Mouse (Mus musculus): ENCODE results near the gene Ncmap.
"Not testable (repeated sequence)": the region's sequence is repeated elsewhere in the genome, so short reads cannot be mapped to it uniquely, and the experiment has no call there.

The Ncmap gene

DNA sequence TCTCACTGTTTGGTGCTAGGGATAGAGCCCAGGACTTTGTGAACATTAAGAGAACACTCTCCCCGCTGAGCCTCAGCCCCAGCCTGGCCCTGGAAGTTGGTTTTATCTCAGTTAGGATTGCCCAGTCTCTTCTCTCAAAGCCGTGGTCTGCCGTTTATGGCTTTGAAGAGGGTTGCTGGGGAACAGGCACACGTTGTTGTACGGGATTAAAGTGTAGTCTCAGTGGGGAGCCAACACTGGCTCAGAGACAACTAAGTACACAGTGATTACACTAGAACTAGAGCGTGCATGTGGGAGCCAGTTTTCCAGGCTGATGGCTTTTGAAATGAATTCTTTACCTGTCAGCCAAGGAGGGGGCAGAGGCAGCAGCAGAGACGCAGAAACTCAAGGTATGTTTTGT, 3.9 kb upstream of the Ncmap start:
- no peak for DNase-seq (ENCODE audit: low spot score in 2 of 2)

DNA sequence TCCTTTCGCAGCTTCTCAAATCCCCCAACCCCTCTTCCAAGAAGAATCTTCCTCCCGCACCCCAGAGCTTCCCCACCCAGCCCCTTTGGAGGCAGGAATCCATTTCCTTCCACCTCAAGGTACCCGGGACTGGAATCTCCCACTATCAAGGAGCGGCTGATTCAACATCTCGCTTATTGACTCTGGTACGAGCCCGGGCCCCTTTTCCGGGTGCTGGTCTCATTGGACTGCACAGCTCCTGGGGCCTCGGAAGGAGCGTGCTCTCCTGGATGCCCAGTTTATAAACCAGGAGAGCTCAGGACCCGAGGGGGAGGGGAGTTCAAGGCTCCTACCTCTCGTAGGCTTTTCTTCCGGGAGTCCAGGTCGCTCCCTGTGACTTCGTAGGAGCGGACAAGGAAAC, 476 bp downstream of the Ncmap start:
- DNase-seq (ENCODE audit: low spot score in 2 of 2) = no peak

DNA sequence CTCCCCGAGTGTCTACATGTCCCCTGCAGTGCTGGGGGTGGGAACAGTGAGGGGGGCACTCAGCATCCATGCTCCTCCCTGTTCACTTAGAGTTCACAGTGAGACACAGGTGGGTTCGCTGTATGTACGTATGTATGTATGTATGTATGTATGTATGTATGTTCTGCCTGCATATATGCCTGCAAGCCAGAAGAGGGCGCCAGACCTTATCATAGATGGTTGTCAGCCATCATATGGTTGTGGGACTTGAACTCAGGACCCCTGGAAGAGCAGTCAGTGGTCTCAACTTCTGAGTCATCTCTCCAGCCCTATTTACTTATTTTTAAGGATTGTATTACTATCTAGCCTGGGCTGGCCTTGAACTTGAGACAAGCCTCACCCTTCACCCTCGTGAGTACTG, 1.7 kb downstream of the Ncmap start:
- no peak for DNase-seq (ENCODE audit: low spot score in 2 of 2)

DNA sequence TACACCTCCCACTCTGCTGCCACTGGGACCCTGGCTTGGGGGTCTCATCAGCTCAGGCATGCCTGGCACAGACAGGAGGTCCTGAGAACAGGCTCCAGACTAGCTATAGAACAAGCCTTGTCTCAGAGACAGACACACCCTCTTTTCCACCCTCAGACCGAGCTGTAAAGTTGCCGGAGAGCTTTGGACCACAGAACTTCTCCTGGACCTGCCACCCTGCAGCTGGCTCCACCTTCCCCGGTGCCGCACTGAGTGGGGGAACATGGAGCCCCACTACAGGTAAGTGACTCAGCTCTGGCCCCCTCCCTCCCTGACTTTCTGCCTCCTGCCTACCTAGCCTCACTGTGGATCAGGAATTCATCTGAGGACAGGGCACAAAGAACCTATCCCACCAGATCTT, 2.7 kb downstream of the Ncmap start:
- no peak for DNase-seq (ENCODE audit: low spot score in 2 of 2)

DNA sequence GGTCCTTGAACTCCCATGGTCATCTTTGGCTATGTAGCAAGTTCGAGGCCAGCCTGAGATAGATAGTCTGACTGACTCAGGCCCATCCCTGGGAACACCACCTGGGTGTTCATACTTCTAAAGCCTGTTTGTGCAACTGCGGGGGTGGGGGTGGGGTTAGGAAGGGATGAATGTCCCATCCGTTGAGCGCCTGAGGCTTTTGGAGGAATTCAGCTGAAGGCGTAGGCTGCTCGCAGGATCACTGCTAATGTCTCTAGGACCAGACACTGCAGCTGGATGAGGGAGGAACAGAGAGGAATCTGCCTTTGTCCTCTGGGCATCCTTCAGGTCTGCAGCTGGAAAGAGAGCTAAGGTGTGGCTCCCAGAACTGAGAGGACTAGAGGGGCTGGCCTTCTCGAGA, 3.4 kb downstream of the Ncmap start:
- DNase-seq (ENCODE audit: low spot score in 2 of 2) = no peak

DNA sequence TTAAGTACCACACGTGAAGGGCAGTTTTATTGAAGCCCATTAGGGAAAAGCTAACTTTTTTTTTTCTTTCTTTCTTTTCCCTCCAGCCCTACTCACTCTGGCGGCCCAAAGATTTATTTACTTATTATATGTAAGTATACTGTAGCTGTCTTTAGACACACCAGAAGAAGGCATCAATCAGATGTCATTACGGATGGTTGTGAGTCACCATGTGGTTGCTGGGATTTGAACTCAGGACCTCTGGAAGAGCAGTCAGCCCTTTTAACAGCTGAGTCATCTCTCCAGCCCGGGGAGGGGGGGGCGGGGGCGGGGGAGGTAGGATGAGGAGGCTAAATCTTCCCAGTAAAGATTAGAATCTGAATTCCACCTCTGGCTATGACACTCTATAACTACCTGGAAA, 4.6 kb downstream of the Ncmap start:
- DNase-seq (ENCODE audit: low spot score in 2 of 2) = no peak

DNA sequence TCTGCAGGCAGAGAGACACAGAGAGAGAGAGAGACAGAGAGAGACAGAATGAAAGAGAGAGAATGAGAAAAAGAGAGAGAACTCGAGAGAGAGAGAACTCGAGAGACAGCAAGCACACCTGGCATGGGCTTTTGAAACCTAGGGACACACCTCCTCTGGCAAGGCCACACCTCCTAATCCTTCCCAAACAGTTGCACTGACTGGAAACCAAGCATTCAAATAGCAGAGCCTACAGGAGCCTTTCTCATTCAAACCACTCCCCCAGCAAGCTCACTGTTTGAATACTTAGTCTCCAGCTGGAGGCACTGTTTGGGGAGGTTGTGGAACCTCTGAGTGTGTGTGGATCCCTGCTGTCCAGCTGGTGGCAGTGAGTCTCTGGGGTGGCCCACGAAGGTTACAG, 5.2 kb downstream of the Ncmap start:
- no peak for DNase-seq (ENCODE audit: low spot score in 2 of 2)

DNA sequence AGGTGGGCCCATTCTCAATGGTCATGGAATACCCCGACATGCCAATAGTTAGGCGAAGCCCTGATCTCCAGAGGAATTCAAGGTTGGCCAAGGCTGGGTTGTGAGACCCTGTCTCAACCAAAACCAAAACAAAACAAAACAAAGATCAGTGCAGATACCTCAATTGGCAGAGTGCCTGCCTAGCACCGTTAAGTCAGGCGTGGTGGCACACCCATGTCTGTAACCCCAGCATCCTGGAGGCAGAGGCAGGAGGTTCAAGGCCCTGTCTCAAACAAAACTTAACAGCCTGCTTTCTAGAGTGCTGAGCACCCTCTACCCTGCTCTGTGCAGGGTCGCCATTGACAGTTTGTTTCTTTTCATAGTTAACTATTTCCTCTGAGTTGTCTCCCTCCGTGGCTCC, 7.0 kb downstream of the Ncmap start:
- DNase-seq (ENCODE audit: low spot score in 2 of 2) = no peak

DNA sequence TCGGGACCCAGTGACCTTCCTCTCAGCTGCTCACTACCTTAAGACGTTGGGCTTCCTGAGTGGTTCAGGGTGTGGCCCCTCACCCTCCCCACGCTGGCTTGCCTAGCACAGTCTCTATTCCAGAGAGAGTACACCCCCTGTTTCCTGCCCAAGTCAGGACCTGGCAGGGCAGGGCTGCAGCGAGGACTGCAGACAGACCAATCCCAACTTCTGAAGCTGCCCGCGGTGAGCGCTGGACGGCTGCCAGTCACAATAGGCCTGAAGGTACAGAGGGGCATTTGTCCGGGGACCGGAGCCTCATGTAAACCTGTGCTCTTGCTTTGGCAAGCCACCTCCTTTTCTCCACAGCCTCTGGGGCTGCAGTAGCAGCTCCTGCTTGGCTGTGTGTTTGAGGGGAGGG, 12.4 kb downstream of the Ncmap start:
- no peak for DNase-seq (ENCODE audit: low spot score in 2 of 2)

DNA sequence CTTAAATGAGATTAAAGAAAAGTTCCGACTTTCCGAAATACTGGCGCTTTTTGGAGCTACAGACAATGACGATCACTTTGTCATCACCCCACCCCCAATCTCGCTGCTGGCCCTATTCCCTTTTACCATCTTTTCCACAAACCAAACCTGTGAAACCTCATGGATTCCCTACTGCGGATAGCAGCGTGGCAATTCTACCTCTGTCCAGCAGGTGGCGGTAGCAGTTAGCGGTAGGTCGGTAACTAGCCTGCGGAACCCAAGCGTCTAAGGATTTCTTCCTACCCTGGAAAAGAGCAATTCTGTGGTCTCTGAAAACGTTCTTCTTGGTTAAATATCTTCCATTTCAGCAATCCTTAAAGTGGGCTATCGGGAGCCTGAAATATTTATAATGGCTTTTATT, 15.7 kb downstream of the Ncmap start:
- DNase-seq (ENCODE audit: low spot score in 2 of 2) = peak; percentile 71 to 76

DNA sequence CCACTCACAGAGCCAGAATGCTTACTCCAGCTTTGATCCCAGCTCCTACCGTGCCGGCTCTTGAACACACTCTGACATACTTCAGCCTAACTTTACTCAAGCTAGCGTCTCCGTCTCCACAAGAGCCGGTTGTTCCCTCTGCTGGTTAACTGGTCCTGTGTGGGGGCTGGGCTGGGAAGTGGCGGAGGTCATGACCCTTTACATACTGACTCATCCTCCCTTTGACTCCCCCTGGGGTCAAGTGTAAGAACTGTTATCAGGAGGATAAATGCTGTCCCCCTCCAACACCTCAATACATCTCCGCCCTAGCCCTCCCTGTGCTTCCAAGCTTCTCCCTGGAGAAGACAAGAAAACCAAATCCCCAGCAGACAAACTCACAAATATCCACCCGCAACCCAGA, 16.7 kb downstream of the Ncmap start:
- DNase-seq (ENCODE audit: low spot score in 2 of 2) = no peak

DNA sequence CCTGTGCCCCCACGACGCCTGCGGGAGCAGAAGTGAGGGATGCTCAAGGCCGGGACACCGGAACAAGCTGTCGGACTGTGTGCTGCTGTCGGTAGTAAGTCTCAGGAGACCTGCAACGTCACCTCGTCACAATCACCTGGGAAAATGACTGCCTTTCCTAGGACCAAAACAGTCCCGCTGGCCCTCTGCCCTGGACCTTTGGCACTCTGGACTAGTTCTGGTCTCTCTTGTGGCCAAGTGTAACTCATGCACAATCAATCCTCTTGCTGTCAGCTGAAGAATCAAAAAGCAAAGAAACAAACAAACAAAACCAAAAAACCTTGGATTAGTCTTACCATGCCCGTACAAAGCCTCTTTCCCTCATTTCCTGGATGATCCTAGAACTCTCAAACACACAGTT, 20.8 kb downstream of the Ncmap start:
- no peak for DNase-seq (ENCODE audit: low spot score in 2 of 2)

DNA sequence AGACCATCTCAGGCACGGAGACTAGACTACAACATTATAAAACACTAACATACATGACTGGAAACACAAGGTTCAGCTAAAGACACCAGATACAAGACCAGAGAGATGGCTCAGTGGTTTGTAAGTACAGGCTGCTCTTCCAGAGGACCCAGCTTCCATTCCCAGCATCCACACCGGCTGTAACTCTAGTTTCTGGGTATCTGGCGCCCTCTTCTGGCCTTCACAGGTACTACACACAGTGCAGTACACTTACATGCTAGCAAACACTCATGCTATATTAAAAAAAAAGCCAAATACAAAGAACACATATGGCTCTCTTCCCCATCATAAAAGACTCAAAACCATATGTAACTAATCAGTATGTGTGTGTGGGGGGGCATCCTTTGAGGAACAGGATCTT, 22.6 kb downstream of the Ncmap start:
- no peak for DNase-seq (ENCODE audit: low spot score in 2 of 2)

DNA sequence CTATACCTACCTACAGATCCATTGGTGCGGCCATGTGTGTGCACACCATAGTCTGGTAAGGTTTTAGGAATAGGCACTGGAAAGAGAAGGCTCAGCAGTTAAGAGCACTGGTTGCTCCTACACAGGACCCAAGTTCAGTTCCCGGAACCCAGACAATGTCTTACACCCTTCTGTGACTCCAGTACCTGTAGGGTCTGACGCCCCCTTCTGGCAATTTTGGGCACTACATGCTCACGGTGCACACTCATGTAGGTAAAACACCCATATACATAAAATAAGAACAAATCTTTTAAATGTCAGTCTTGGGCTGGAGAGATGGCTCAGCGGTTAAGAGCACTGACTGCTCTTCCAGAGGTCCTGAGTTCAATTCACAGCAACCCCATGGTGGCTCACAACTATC, 24.7 kb downstream of the Ncmap start:
- DNase-seq (ENCODE audit: low spot score in 2 of 2) = no peak

DNA sequence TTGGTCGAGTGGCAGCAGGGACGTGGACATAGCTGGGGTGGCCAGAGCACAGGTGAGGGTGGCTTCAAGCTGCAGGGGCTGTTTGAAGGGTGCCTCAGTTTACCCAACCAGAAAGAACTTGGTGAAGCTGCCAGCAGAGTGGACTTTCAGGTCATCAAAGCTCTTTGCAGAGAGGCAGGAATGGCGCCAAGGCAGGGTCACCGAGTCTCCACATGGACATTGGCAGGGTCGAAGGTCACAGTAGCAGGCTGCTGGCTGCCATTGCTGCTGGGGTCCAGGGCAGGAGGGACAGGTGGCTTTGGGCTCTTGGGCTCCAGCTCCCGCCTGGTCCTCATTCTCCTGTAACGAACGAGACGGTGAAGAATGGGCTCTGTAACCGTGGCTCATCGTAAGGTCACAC, 27.7 kb downstream of the Ncmap start:
- DNase-seq (ENCODE audit: low spot score in 2 of 2) = no peak

DNA sequence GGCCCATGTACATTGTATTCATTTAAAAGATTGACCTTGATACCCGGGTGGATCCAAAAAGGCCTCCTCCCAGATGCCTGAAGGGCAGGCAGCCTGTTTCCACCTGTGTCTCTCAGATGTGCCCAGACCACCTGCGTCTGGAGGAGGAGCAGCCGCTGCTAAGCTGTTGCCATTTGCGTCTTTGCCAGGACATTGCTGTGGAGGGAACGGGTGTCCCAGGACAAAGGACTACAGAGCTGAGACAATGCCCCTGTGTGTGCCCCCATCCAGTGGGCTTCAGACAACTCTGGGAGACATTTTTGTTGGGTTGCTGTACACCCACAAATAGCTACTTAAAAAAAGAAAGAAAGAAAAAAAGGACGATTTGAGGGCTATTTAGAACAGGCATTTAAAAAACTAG, 35.2 kb downstream of the Ncmap start:
- DNase-seq (ENCODE audit: low spot score in 2 of 2) = no peak

DNA sequence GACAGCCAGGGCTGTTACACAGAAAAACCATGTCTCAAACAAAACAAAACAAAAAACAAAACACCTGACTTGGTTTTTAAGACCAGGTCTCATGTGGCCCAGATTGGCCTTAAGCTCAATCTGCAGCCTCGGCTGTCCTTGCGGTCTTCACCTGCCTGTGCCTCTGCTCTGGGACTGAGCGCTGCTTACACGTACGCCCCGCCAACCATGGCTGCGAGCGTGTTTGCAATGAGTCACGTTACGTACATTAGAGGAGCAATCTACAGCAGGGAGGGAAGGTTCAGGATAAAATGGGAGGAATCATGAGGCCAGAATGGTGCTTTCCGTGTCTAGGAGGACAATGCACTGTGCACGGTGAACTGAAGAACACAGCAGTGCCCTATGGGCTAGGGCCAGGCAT, 36.3 kb downstream of the Ncmap start:
- no peak for DNase-seq (ENCODE audit: low spot score in 2 of 2)

DNA sequence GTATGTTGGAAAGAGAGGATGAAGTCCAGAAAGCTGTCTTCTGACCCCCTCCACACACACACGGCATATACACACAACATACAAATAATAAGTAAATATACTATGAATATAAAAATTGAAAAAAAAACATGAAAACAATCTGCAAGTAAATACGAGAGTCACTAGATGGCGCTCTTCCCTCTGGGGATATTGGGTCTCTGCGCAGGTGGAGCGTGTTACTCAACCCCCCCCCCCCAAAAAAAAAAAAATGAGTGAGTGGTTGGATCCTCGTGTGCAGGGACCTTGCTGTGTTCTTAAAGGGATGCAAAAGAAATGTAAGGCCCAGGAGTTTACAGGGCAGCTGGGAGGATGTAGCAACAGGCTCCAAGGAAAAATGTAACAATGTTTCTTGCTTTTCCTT, 39.3 kb downstream of the Ncmap start:
- DNase-seq (ENCODE audit: low spot score in 2 of 2) = peak in 1 of 2 experiments; percentile 13

DNA sequence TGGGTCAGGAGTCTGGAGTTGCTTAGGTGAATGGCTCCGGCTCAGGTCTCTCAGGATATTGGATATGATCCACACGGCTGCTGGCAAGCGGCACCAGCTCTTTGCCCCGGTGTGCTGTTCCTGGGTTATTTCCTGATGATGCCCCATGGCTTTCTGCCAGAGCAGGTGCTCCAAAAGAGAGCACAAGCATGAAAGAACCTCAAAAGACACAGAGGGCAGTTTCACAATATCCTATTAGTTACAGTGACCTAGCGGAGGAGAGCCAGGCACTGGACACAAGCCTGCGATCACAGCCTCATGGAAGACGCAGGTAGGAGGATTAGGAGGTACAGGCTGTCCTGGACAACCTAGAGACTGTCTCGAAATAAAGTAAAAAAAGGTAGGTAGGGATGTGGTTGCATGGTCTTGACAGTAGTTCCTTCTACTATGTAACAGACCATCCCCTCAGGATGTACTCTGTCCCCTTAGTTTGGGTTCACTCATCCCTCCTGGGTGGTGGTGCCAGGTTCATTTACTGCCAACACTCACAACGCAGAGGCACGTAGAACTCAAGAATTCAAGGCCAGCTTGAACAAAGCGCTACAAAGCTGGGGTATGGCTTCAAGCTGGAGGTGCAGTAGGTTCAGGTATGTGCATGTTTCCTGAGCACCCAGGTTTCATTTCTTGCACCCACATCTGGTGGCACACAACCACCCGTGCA, 40.7 kb downstream of the Ncmap start:
- DNase-seq (ENCODE audit: low spot score in 2 of 2) = no peak

DNA sequence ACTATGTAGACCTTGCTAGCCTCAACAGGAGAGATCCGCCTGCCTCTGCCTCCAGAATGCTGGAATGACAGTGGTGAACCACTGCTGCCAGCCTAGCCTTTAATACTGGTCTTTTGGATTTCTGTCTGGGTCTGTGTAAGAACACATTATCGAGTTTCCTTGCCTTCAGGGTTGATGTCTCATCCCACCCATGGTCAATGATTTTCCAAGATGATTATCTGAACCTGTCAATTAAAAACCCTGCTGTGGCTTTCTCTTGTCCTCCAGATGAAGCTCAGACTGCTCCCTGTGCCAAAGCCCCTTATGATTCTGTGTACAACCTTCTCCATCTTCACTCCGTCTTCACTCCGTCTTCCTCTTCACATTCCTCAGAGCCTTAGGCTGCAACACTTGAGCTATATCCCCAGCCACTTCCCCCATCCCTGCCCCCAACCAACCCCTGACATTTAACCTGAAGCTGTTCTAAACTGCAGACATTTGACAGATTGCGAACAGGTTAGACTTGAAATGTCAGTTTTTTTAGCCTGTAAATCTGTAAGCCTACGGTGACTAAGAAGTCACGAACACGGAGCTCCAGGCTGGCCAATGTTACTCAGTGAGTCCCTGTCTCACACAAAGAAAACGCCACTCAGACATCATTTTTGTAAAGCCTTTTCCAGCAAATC, 42.0 kb downstream of the Ncmap start:
- no peak for DNase-seq (ENCODE audit: low spot score in 2 of 2)

DNA sequence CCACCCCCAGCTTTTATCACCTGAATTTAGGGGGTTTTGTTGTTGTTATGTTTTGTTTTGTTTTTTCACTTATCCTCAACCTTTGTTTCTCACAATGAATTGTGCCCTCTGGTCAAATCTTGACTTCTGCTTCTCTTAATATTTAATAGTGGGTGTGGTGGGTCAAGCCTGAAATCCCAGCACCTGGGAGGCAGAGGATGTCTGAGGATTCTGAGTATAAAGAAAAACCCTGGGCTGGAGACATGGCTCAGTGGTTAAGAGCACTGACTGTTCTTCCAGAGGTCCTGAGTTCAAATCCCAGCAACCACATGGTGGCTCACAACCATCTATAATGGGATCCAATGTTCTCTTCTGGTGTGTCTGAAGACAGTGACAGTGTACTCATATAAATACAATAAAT, 43.3 kb downstream of the Ncmap start:
- DNase-seq (ENCODE audit: low spot score in 2 of 2) = not testable (repeated sequence)

DNA sequence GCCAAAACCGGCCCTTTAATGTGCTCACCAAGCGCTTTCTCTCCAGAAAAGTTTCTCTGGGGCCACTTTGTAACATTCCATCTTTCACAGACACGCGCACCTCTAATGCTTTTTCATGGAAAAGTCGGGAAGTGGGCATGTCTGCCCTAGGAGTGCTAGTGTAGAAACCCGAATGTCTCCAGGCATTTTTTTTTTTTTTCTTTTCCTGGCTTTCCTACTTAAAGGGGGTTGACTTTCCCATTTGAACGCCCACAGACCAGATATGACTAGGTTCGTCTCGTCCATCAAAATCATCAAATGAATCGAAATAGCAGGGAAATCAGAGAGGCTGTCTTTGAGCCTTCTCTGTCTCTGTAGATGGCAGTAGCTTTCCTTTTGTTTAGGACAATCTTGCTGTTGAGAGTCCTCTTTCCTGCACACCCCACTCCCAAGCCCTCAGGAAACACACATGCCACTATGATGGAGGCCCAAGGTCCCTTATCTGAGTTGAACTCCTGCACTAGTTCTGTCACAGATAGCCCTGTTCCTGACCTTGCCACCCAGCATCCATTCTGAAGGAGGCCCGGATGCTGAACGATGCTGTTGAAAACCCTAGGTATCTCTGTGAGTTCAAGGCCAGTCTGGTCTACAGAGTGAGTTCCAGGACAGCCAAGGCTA, 44.1 kb downstream of the Ncmap start:
- DNase-seq (ENCODE audit: low spot score in 2 of 2) = peak in 1 of 2 experiments; percentile 7

DNA sequence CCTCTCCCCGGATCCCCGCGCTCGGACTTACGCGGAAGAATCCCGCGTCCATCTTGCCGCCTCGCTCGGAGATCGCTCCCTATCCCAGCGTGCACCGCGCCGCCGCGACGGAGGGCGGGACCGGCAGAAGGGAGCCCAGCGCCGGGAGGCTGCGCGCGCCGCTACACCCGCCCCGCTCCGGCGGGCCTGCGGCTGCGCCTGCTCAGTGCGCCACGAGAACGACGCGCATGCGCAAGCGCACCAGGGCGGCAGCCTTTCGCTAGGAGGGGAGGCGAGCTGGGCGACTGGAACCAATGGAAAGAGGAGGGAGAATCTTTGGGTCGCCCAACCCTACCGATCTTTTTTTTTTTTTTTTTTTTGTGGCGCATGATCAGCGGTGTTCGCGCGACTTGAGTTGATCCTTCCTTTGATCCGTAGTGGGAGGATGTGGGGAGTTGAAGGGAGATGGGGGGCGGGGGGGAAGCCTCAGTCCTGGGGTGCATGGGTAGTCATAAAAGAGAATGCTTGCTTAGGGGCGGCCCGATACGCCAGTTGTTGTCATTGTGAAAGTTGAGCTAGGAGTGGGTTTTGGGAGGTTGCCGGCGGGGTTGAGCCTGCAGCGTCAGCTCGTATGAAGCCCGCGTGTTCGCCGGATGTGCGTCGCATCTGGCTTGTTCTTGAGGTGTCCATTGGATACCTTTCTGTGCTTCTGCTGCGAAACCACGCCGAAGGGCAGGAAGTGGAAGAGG, 44.8 kb downstream of the Ncmap start, which contains the start of gene Srrm1:
Gene Srrm1 (minus strand): TSS at position 256 of the 728 bp plus-strand sequence.
- DNase-seq (ENCODE audit: low spot score in 2 of 2) = peak; percentile 96

Data from right cerebral cortex, adult 2 months (tissue).